Mouse (Mus musculus) T-cell, adult 66 days (primary cell): ENCODE data around the gene Wfdc12. TPM values are rescaled to one million over a fixed set of nuclear protein-coding genes. Genes with fewer than 3 reads are reported as not detected.

Experiments used
- total RNA-seq, 2 experiments: library from RNA; stranded (reverse); gene quantifications; 3 replicates in 1 of 2; 4 replicates in 1 of 2; pipeline ENCODE4 v1.2.4; 2023

Gene Wfdc12
- not detected for total RNA-seq

GRCm38 (mm10) chr2:164190576-164190975 lies at the start of gene Wfdc12:
Gene Wfdc12 (minus strand): TSS chr2:164190608.

DNA sequence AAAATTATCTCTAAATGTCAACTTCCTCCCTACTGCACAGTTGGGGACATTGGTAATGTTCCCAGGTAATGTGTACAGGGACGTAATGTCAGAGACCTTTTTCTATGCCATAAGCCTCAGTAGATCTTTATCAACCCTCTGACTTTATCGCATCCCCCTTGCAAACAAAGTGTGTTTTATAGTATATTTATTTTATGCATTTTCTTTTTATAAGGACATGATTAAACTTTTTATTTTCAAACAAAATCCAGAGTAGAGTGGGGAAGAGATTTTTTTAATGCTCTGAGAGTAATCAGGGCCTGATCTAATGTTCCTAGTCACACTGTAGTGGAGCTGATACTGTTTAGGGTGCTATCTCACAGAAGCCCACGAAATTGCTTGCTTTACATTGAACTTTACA lies 48.0 kb upstream of the Wfdc12 start, which contains the start of gene Svs2:
Gene Svs2 (minus strand): TSS at position 101 of the 400 bp plus-strand sequence.

DNA sequence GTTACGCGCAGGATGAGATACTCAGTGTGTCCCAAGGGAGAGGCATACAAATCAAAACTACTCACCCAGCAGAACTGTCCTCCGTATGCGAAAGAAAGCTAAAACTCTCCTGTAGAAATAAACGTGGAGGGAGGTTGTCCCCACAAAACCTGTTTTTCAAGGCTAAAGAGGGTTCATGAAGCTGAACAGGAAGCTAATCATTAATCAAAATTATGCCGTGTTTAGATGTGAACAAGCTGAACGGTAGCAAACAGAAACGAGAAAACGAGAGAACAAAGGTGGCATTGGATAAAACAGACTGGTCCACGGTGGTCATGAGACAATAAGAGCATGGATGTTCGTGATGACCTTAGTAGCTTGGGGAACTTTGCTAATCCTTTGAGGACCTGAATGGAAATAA lies 31.1 kb upstream of the Wfdc12 start, which contains the start of gene Wfdc15b:
Gene Wfdc15b (minus strand): TSS at position 139 of the 400 bp plus-strand sequence.

DNA sequence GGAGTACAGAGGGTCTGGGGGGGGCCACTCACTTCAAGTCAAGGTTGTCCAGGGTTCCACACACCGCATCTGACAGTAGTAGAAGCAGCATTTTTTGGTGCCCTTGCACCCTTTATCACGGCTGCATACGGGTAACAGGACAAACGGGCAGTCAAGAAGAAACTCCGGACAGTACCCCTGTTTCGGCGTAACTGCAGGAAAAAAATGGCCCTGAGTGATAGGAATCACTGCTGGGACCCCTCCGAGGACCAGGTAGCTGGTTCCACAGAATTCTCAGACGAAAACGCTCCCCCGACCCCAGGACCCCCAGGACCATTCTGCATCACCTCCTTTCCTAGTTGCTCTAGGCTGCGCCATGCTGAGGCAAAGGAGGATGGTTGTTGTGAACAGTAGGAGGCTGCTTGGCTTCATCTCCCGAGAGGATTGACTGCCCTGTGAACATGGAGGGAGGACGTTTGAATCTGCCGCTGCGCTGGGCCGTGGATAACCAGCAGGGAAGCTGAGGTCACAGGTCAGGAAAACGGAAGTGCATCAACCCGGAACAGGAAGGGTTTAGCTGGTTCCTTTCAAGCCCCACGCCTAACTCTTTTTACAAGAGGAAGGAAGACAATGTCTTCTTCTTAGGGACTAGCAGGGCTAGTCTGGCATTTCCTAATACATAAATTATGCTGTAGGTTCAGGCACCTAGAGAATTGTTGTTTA lies 9.4 kb upstream of the Wfdc12 start, which contains the start of gene Wfdc15a:
Gene Wfdc15a (minus strand): TSS at position 505 of the 702 bp plus-strand sequence.

DNA sequence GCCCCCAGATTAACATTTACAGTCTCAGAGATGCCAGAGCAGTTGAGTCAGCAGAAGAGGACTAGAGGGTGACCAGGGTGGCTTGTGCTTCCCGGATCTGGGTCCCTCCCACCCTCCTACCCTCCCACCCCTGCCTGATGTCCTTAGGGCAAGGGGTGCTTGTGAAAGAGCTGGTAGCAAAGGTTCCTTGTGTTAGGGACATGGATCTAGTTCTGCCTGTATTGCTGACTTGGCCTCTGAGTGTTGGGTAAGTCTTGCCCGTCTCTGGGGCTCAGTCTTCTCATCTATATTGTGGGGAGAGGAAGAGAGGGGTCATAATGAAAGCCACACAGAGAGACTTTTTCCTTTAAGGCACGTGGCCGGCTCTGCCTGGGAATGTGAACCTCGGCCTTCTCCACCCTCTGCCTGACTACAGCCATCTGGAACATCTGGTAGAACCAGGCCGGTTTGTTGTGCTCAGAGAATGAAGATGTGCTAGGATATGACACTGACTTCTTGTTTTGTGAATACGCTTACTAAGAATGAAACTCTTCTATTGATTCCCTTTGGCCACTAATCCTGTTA lies 7.6 kb downstream of the Wfdc12 start, which contains the start of gene Wfdc5:
Gene Wfdc5 (minus strand): TSS at position 51 of the 564 bp plus-strand sequence.

GRCm38 (mm10) chr2:164170902-164171301 lies 19.5 kb downstream of the Wfdc12 start, which contains the start of gene Kcns1:
Gene Kcns1 (minus strand): TSS chr2:164171113.

Other genes with a start within 250 kb of the Wfdc12 start
- gene Ywhab, start 195.6 kb downstream of the Wfdc12 start, total RNA-seq = 100 to 1,000 TPM; 130 to 135 TPM
- gene Pabpc1l, start 165.2 kb downstream of the Wfdc12 start, total RNA-seq = 10 to 100 TPM in 1 of 2 experiments, 1 to 10 TPM in 1; 5.3 to 11.1 TPM
- 100 to 1,000 TPM; 323 to 326 TPM for gene Stk4, start 120.3 kb downstream of the Wfdc12 start, total RNA-seq
- gene Tomm34, start 119.4 kb downstream of the Wfdc12 start, total RNA-seq = 10 to 100 TPM; 75.3 to 84.3 TPM
- not detected for gene Kcns1, start 19.5 kb downstream of the Wfdc12 start, total RNA-seq
- gene Wfdc5, start 7.9 kb downstream of the Wfdc12 start, total RNA-seq = not detected
- not detected for gene Wfdc15a, start 9.5 kb upstream of the Wfdc12 start, total RNA-seq
- not detected for gene Wfdc15b, start 31.1 kb upstream of the Wfdc12 start, total RNA-seq
- gene Svs2, start 47.9 kb upstream of the Wfdc12 start, total RNA-seq = not detected
- gene Svs3b, start 66.0 kb upstream of the Wfdc12 start, total RNA-seq = not detected
- not detected for gene Svs4, start 87.9 kb upstream of the Wfdc12 start, total RNA-seq
- gene Svs3a, start 98.7 kb upstream of the Wfdc12 start, total RNA-seq = not detected
- gene Svs6, start 126.1 kb upstream of the Wfdc12 start, total RNA-seq = not detected
- gene Svs5, start 142.1 kb upstream of the Wfdc12 start, total RNA-seq = not detected
- 1 to 10 TPM; 6.9 to 9.3 TPM for gene Slpi, start 198.5 kb upstream of the Wfdc12 start, total RNA-seq
- not detected for gene Rbpjl, start 212.5 kb upstream of the Wfdc12 start, total RNA-seq
- not detected for gene Matn4, start 214.6 kb upstream of the Wfdc12 start, total RNA-seq